Mouse (Mus musculus) spleen, adult 2 months (tissue): ENCODE data around the gene Hist1h2bn.

ENCODE experiments used
- CTCF ChIP-seq: fragments of 200-500 bp; IDR thresholded peaks from 2 replicates; pipeline ENCODE4 v1.5.1; 2011; ENCODE audit warnings: mild to moderate bottlenecking, inconsistent platforms; ENCODE audit not compliant: insufficient read depth, insufficient read length, insufficient replicate concordance; ENCODE audit errors: extremely low read depth
- POLR2A ChIP-seq: fragments of 200-500 bp; IDR thresholded peaks from 2 replicates; pipeline ENCODE4 v1.6.1; 2011; ENCODE audit warnings: low read depth, low read length, inconsistent platforms

- peak; percentile 38 for TF ChIP-seq POLR2A
- TF ChIP-seq CTCF: no peak
Observed at GRCm38 (mm10) chr13:21783255-21783617, 29.3 kb downstream of the Hist1h2bn start, which contains the start of gene Hist1h3i.
